Mouse (Mus musculus): ENCODE data around the gene Foxc1.

DNA sequence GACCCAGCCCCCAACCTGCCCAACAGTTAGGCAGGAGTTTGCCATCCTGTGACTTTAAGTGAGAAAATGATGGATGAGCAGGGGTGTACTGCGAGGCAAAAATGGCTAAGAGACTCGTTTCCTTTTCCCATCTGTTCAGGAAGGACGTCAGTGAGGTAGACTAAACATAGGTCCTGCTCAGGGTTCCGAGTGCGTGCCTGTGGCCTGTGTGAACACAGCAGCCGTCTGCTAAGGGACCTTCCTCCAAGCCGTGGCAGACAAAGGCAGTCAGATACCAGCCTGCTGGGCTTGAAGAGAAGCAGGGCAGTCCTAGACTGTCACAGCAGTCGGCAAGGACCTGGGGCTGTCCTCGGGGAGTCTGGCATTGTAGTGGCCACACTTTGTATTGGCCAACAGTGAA, 8.4 kb upstream of the Foxc1 start:
- TF ChIP-seq CTCF (IDR thresholded peaks at IDR 0.05; ENCODE audit: low read depth) (no peak), EP300 (IDR thresholded peaks at IDR 0.05; ENCODE audit: low read depth) (no peak)
